Mouse (Mus musculus) intestine, embryonic 16.5 days (tissue): ENCODE results near the gene Jaml. TPM values are rescaled to one million over a fixed set of nuclear protein-coding genes. Genes with fewer than 3 reads are reported as not detected.
A peak's percentile ranks its signal among the peaks of the same experiment; 100 is the strongest.

Source experiments
- ATAC-seq: fragments of 200-750 bp; cut with Nextera tagmentation; 2 replicates; pipeline ENCODE4 v1.8.0; 2017; ENCODE audit warnings: moderate TSS enrichment, moderate library complexity
- H3K27ac ChIP-seq: fragments of 300-500 bp; sonication (generic); 2 replicates; pipeline ENCODE4 v1.5.1; 2014; ENCODE audit warnings: mild to moderate bottlenecking, low read length
- H3K27me3 ChIP-seq: fragments of 300-500 bp; sonication (generic); replicated peaks from 2 replicates; pipeline ENCODE4 v1.6.1; 2014; ENCODE audit warnings: low read length, control low read depth, mixed read lengths; ENCODE audit not compliant: control insufficient read depth, insufficient read depth
- H3K36me3 ChIP-seq: fragments of 300-500 bp; sonication (generic); 2 replicates; pipeline ENCODE4 v1.6.1; 2014; ENCODE audit warnings: low read length, control low read depth; ENCODE audit not compliant: control insufficient read depth, insufficient read depth
- H3K4me1 ChIP-seq: fragments of 300-500 bp; sonication (generic); 2 replicates; pipeline ENCODE4 v1.6.1; 2014; ENCODE audit warnings: low read length, control low read depth, mixed read lengths; ENCODE audit not compliant: control insufficient read depth, insufficient read depth
- H3K4me2 ChIP-seq: fragments of 300-500 bp; sonication (generic); 2 replicates; pipeline ENCODE4 v1.6.1; 2014; ENCODE audit warnings: low read depth, low read length, control low read depth
- H3K4me3 ChIP-seq: fragments of 300-500 bp; sonication (generic); 2 replicates; pipeline ENCODE4 v1.5.1; 2014; ENCODE audit warnings: mild to moderate bottlenecking, low read length
- H3K9ac ChIP-seq: fragments of 300-500 bp; sonication (generic); 2 replicates; pipeline ENCODE4 v1.6.1; 2014; ENCODE audit warnings: low read depth, low read length
- H3K9me3 ChIP-seq: fragments of 300-500 bp; sonication (generic); 2 replicates; pipeline ENCODE4 v1.6.1; 2016; ENCODE audit warnings: low read length, control low read depth; ENCODE audit not compliant: control insufficient read depth
- WGBS: fragments of 180-500 bp; shearing (Covaris S2); extraction: QIAGEN DNeasy Blood & Tissue Kit; methylation state at CpG from one replicate; pipeline ENCODE4 v1.1.7; 2014; 5-methylcytosine and 5-hydroxymethylcytosine counted together
- polyA plus RNA-seq: library from polyadenylated mRNA; unstranded; fragments of >200 nt; fragmentation: Nextera tagmentation; extraction: Ambion mirVana; gene quantifications from 2 replicates; pipeline ENCODE4 v1.2.1, GENCODE M21; 2015

Gene Jaml
- polyA plus RNA-seq, 1 experiment from 2014 or later = 100 TPM

GRCm38 (mm10) chr9:45145533-45146266 is 66.7 kb downstream of the Jaml start:
- peaks cover 38% of the 10 kb centered on the region for H3K27me3 ChIP-seq

GRCm38 (mm10) chr9:45146267-45146597 is 67.2 kb downstream of the Jaml start:
- Histone ChIP-seq H3K4me3 (peak overlapping the region; percentile 37), H3K27me3 (peaks cover 34% of the 10 kb centered on the region), H3K9me3 (no peaks in the 10 kb centered on the region), H3K36me3 (no peaks in the 10 kb centered on the region), H3K27ac (no peak overlapping the region), H3K4me2 (peak overlapping the region; percentile 63), H3K4me1 (peaks cover 6% of the 10 kb centered on the region; the same call in 1 of the 2 replicates), H3K9ac (0 out of 2 replicates have a peak overlapping the region, but pooled peaks have one; percentile 38)
- ATAC-seq = peak; percentile 28; the same call in 1 of the 2 replicates
- 0% methylated on average over 5 of the region's 5 CpGs for WGBS

More at GRCm38 (mm10) chr9:45145533-45146266, 66.7 kb downstream of the Jaml start:
- H3K27ac ChIP-seq = no peak overlapping the region
- peak overlapping the region; percentile 63 for H3K4me2 ChIP-seq
- H3K36me3 ChIP-seq = no peaks in the 10 kb centered on the region
- no peaks in the 10 kb centered on the region for H3K9me3 ChIP-seq
- ATAC-seq = peak; percentile 36
- WGBS = 4% methylated on average over 27 of the region's 27 CpGs
- peak overlapping the region; percentile 37 for H3K4me3 ChIP-seq
- H3K4me1 ChIP-seq = peaks cover 6% of the 10 kb centered on the region; the same call in 1 of the 2 replicates
- peak overlapping the region; percentile 38; the same call in 1 of the 2 replicates for H3K9ac ChIP-seq

GRCm38 (mm10) chr9:45150933-45151332 is 72.0 kb downstream of the Jaml start:
- H3K4me3 ChIP-seq = no peak overlapping the region
- WGBS = 63% methylated on average over 1 of the region's 1 CpGs
- H3K27me3 ChIP-seq = peaks cover 12% of the 10 kb centered on the region; the same call in 1 of the 2 replicates
- no peak overlapping the region for H3K27ac ChIP-seq
- H3K9ac ChIP-seq = no peak overlapping the region
- H3K4me2 ChIP-seq = no peak overlapping the region
- no peaks in the 10 kb centered on the region for H3K9me3 ChIP-seq
- H3K4me1 ChIP-seq = peaks cover 1% of the 10 kb centered on the region; the same call in 1 of the 2 replicates
- no peaks in the 10 kb centered on the region for H3K36me3 ChIP-seq
- ATAC-seq = no peak

- peaks cover 10% of the 10 kb centered on the region; the same call in 1 of the 2 replicates for H3K27me3 ChIP-seq
- 74% methylated on average over 7 of the region's 7 CpGs for WGBS
- H3K4me3 ChIP-seq = no peak overlapping the region
- H3K36me3 ChIP-seq = no peaks in the 10 kb centered on the region
- no peaks in the 10 kb centered on the region for H3K9me3 ChIP-seq
- no peak overlapping the region for H3K9ac ChIP-seq
- no peaks in the 10 kb centered on the region for H3K4me1 ChIP-seq
- ATAC-seq = no peak
- no peak overlapping the region for H3K4me2 ChIP-seq
- H3K27ac ChIP-seq = no peak overlapping the region
Measured at GRCm38 (mm10) chr9:45153361-45153760, 74.4 kb downstream of the Jaml start.

Other genes with a start within 250 kb of the Jaml start
- gene Kmt2a, start 197.9 kb upstream of the Jaml start, polyA plus RNA-seq = 5.3 and 7.7 TPM in 2 replicates
- 937 and 949 TPM in 2 replicates for gene Atp5l, start 158.4 kb upstream of the Jaml start, polyA plus RNA-seq
- 23.0 and 23.9 TPM in 2 replicates for gene Ube4a, start 113.6 kb upstream of the Jaml start, polyA plus RNA-seq
- gene Cd3g, start 98.8 kb upstream of the Jaml start, polyA plus RNA-seq = 1.1 and 1.2 TPM in 2 replicates
- gene Cd3d, start 97.4 kb upstream of the Jaml start, polyA plus RNA-seq = not detected in 2 replicates
- 0.71 and 1.1 TPM in 2 replicates for gene Cd3e, start 69.6 kb upstream of the Jaml start, polyA plus RNA-seq
- gene Mpzl2, start 39.4 kb upstream of the Jaml start, polyA plus RNA-seq = 25.7 and 29.1 TPM in 2 replicates
- gene Mpzl3, start 24.0 kb upstream of the Jaml start, polyA plus RNA-seq = 6.2 and 7.0 TPM in 2 replicates
- gene Scn2b, start 38.6 kb downstream of the Jaml start, polyA plus RNA-seq = 1.9 and 2.1 TPM in 2 replicates
- 0.13 and 0.15 TPM in 2 replicates for gene Scn4b, start 59.2 kb downstream of the Jaml start, polyA plus RNA-seq
- 0.15 and 0.36 TPM in 2 replicates for gene BC049352, start 102.8 kb downstream of the Jaml start, polyA plus RNA-seq
- gene Tmprss4, start 124.9 kb downstream of the Jaml start, polyA plus RNA-seq = 45.2 and 46.2 TPM in 2 replicates
- 1.1 and 1.2 TPM in 2 replicates for gene Il10ra, start 190.0 kb downstream of the Jaml start, polyA plus RNA-seq
- 0.21 and 0.51 TPM in 2 replicates for gene Tmprss13, start 239.9 kb downstream of the Jaml start, polyA plus RNA-seq